Mouse (Mus musculus) hindbrain, embryonic 16.5 days (tissue): ENCODE data around the gene Mettl6. TPM values are rescaled to one million over a fixed set of nuclear protein-coding genes. Genes with fewer than 3 reads are reported as not detected.
A peak's percentile ranks its signal among the peaks of the same experiment; 100 is the strongest.

Experiments used
- ATAC-seq: fragments of 200-750 bp; cut with Nextera tagmentation; 2 replicates; pipeline ENCODE4 v1.8.0; 2017; ENCODE audit warnings: moderate TSS enrichment, moderate library complexity
- H3K27ac ChIP-seq: fragments of 300-500 bp; sonication (generic); 2 replicates; pipeline ENCODE4 v1.5.1; 2014; ENCODE audit warnings: low read depth, mild to moderate bottlenecking, control low read depth, low read length, moderate library complexity
- H3K27me3 ChIP-seq: fragments of 300-500 bp; sonication (generic); replicated peaks from 2 replicates; pipeline ENCODE4 v1.6.1; 2014; ENCODE audit warnings: low read length; ENCODE audit not compliant: control insufficient read depth, insufficient read depth
- H3K36me3 ChIP-seq: fragments of 300-500 bp; sonication (generic); 2 replicates; pipeline ENCODE4 v1.6.1; 2014; ENCODE audit warnings: mild to moderate bottlenecking, low read length, moderate library complexity, mixed read lengths; ENCODE audit not compliant: control insufficient read depth, insufficient read depth
- H3K4me1 ChIP-seq: fragments of 300-500 bp; sonication (generic); 2 replicates; pipeline ENCODE4 v1.6.1; 2014; ENCODE audit warnings: low read depth, low read length; ENCODE audit not compliant: control insufficient read depth, insufficient read depth
- H3K4me2 ChIP-seq: fragments of 300-500 bp; sonication (generic); 2 replicates; pipeline ENCODE4 v1.6.1; 2014; ENCODE audit warnings: mild to moderate bottlenecking, low read length, control low read depth, moderate library complexity
- H3K4me3 ChIP-seq: fragments of 300-500 bp; sonication (generic); 2 replicates; pipeline ENCODE4 v1.5.1; 2014; ENCODE audit warnings: mild to moderate bottlenecking, low read length, control low read depth, moderate library complexity
- H3K9ac ChIP-seq: fragments of 300-500 bp; sonication (generic); 2 replicates; pipeline ENCODE4 v1.6.1; 2014; ENCODE audit warnings: low read depth, mild to moderate bottlenecking, control low read depth, low read length, moderate library complexity
- H3K9me3 ChIP-seq: fragments of 300-500 bp; sonication (generic); 2 replicates; pipeline ENCODE4 v1.6.1; 2014; ENCODE audit warnings: mild to moderate bottlenecking, low read length, moderate library complexity; ENCODE audit not compliant: control insufficient read depth
- WGBS: fragments of 180-500 bp; shearing (Covaris S2); extraction: QIAGEN DNeasy Blood & Tissue Kit; methylation state at CpG from one replicate; pipeline ENCODE4 v1.1.7; 2014; 5-methylcytosine and 5-hydroxymethylcytosine counted together
- polyA plus RNA-seq: library from polyadenylated mRNA; unstranded; fragments of >200 nt; fragmentation: Nextera tagmentation; extraction: Ambion mirVana; gene quantifications from 2 replicates; pipeline ENCODE4 v1.2.1, GENCODE M21; 2015

The Mettl6 gene
- polyA plus RNA-seq, 1 experiment from 2014 or later: 36.9 TPM

- no peaks in the 10 kb centered on the region for H3K27me3 ChIP-seq
- no peak for ATAC-seq
- no peak overlapping the region for H3K4me3 ChIP-seq
- H3K9me3 ChIP-seq: no peaks in the 10 kb centered on the region
- no peak overlapping the region for H3K27ac ChIP-seq
- 61% methylated on average over 8 of the region's 8 CpGs for WGBS
- no peak overlapping the region for H3K4me2 ChIP-seq
- peaks cover 12% of the 10 kb centered on the region for H3K4me1 ChIP-seq
- H3K36me3 ChIP-seq: no peaks in the 10 kb centered on the region
- no peak overlapping the region for H3K9ac ChIP-seq
Observed at GRCm38 (mm10) chr14:31437826-31438529, 56.9 kb downstream of the Mettl6 start.

GRCm38 (mm10) chr14:31435930-31436693, 58.7 kb downstream of the Mettl6 start, which contains the start of gene Sh3bp5:
Gene Sh3bp5 (minus strand): TSS chr14:31436078.
- WGBS: 7% methylated on average over 49 of the region's 49 CpGs
- Histone ChIP-seq H3K27ac (peak within 1 kb of the TSS; percentile 92), H3K9ac (peak within 1 kb of the TSS; percentile 85), H3K4me3 (peak within 1 kb of the TSS; percentile 76), H3K4me2 (peak within 1 kb of the TSS; percentile 75), H3K27me3 (no peaks in the 10 kb centered on the region), H3K9me3 (no peaks in the 10 kb centered on the region), H3K36me3 (no peaks in the 10 kb centered on the region), H3K4me1 (peaks cover 17% of the 10 kb centered on the region)
- ATAC-seq: peak; percentile 93

GRCm38 (mm10) chr14:31435018-31435915, 59.6 kb downstream of the Mettl6 start:
- H3K27me3 ChIP-seq: no peaks in the 10 kb centered on the region
- H3K4me1 ChIP-seq: peaks cover 17% of the 10 kb centered on the region
- H3K4me3 ChIP-seq: peak overlapping the region; percentile 76
- WGBS: 0% methylated on average over 53 of the region's 53 CpGs
- no peaks in the 10 kb centered on the region for H3K36me3 ChIP-seq
- peak overlapping the region; percentile 85 for H3K9ac ChIP-seq
- H3K9me3 ChIP-seq: no peaks in the 10 kb centered on the region
- ATAC-seq: peak; percentile 80
- peak overlapping the region; percentile 92 for H3K27ac ChIP-seq
- H3K4me2 ChIP-seq: peak overlapping the region; percentile 75

DNA sequence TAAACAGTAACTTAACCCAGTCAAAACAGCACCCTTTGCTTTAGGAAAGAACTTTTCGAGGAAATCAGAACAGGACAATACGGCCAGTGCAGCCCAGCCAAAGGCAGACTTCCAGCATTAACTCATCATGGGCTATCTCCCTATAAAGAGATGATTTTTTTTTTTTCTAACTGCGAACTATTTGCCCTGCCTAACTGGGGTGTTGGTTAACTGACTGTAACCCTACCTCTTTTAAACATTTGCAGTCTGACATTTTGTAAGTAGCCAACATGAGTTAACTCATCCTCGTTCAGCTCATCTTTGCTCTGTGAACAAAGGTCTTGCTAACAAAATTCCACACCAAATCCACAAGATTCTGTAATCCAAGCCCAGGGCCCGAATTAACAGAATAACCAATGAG, 60.4 kb downstream of the Mettl6 start:
- Histone ChIP-seq H3K27ac (no peak overlapping the region), H3K4me2 (peak overlapping the region; percentile 75), H3K9ac (no peak overlapping the region), H3K36me3 (no peaks in the 10 kb centered on the region), H3K4me3 (peak overlapping the region; percentile 76), H3K27me3 (no peaks in the 10 kb centered on the region), H3K4me1 (peaks cover 17% of the 10 kb centered on the region), H3K9me3 (no peaks in the 10 kb centered on the region)
- WGBS: 41% methylated on average over 5 of the region's 5 CpGs
- no peak for ATAC-seq

GRCm38 (mm10) chr14:31433851-31434360, 60.9 kb downstream of the Mettl6 start:
- peak overlapping the region; percentile 75 for H3K4me2 ChIP-seq
- H3K27me3 ChIP-seq: no peaks in the 10 kb centered on the region
- H3K36me3 ChIP-seq: no peaks in the 10 kb centered on the region; the same call in 1 of the 2 replicates
- no peak for ATAC-seq
- H3K4me1 ChIP-seq: peaks cover 17% of the 10 kb centered on the region
- H3K27ac ChIP-seq: peak overlapping the region; percentile 16; the same call in 1 of the 2 replicates
- no peak overlapping the region; the same call in 1 of the 2 replicates for H3K9ac ChIP-seq
- 18% methylated on average over 7 of the region's 7 CpGs for WGBS
- no peaks in the 10 kb centered on the region for H3K9me3 ChIP-seq
- H3K4me3 ChIP-seq: peak overlapping the region; percentile 76

DNA sequence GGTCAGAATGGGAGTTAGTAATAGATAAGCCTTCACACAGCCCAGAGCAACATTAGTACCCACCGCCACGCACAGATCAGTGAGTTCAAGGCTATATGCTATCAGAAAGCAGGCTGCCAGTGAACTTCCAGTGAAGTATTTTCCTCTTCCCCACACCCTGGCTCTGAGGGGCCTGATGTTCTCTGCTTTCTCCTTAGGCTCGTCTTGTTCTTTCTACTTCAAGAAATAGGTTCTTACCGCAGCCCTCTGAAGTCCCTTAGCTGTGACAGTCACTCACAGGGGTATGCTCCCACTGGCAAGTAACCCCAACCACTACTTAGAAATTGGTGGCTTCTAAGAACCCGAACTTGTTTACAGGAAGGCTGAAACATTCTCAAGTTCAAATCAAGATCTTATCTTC, 61.7 kb downstream of the Mettl6 start:
- no peak for ATAC-seq
- Histone ChIP-seq H3K4me3 (no peak overlapping the region), H3K27me3 (no peaks in the 10 kb centered on the region), H3K4me2 (peak overlapping the region; percentile 5), H3K27ac (no peak overlapping the region), H3K4me1 (peaks cover 20% of the 10 kb centered on the region), H3K36me3 (peaks cover under 1% of the 10 kb centered on the region; the same call in 1 of the 2 replicates), H3K9ac (no peak overlapping the region), H3K9me3 (no peaks in the 10 kb centered on the region)
- WGBS: 82% methylated on average over 5 of the region's 5 CpGs

GRCm38 (mm10) chr14:31432424-31432823, 62.4 kb downstream of the Mettl6 start:
- Histone ChIP-seq H3K4me1 (peaks cover 20% of the 10 kb centered on the region), H3K27ac (no peak overlapping the region), H3K4me3 (no peak overlapping the region), H3K9ac (no peak overlapping the region), H3K27me3 (no peaks in the 10 kb centered on the region), H3K9me3 (no peaks in the 10 kb centered on the region), H3K36me3 (peaks cover 4% of the 10 kb centered on the region; the same call in 1 of the 2 replicates), H3K4me2 (no peak overlapping the region)
- no peak for ATAC-seq
- WGBS: 54% methylated on average over 4 of the region's 4 CpGs

DNA sequence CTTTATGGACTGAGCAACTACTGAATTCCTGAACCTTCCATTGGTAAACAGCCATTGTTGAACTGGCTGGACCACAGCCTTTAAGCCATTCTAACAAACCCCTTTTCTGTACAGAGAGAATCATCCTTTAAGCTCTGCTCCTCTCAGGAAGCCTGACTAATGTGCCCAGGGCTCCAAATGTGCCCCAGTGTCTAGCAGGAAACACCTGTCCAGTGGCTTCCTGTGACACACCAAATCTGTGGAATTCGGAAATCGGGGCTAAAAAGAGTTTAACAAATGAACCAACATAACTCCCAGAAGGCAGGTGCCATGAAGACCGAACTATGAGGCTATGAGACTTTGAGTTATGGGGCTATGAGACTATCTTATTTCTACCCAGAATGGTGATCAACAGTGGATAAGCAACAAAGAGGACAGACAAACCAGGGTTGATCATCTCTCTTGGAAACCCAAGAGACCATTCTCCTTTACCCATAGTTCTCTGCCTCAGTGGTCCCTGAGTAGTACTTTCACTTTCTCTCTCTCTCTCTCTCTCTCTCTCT, 63.0 kb downstream of the Mettl6 start:
- peaks cover 20% of the 10 kb centered on the region for H3K4me1 ChIP-seq

More for the DNA sequence above, 63.0 kb downstream of the Mettl6 start:
- WGBS: 82% methylated on average over 3 of the region's 3 CpGs
- Histone ChIP-seq H3K4me3 (no peak overlapping the region), H3K4me2 (no peak overlapping the region), H3K27ac (no peak overlapping the region), H3K9ac (no peak overlapping the region), H3K36me3 (peaks cover 7% of the 10 kb centered on the region; the same call in 1 of the 2 replicates), H3K9me3 (no peaks in the 10 kb centered on the region), H3K27me3 (no peaks in the 10 kb centered on the region)
- no peak for ATAC-seq
